Mouse (Mus musculus): ENCODE results near the gene Gm43191. TPM values are rescaled to one million over a fixed set of nuclear protein-coding genes. Genes with fewer than 3 reads are reported as not detected.

Gene Gm43191
- total and polyA plus RNA-seq, 3 experiments = 0.39 TPM; not detected in 2

DNA sequence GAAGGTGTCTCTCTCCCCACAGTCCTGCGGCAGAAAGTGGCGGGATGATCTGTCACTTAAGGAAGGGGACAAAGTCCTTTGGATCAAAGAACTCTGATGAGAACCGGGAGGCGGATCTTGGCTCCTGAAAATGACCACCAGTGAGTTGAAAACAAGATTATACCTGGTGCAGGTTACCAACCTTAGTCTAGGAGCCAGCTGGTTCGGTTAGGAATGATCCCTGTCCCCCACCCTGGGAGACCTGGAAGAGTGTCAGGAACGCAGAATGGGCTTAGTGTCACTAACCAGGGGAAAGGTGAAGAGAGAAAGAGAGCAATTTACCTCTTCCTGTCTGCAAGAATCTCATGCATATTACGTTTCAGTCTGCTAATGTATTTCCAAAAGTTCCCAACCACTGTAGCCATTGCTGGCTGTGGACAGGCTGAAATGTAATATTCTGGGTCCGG lies 31.4 kb upstream of the Gm43191 start, which contains the start of gene Slc35a3 (continued):
- TF ChIP-seq ZNF384 (IDR thresholded peaks at IDR 0.05; ENCODE audit: low read depth, low read length) (no peak), CTCF (IDR thresholded peaks at IDR 0.05 in 2 of 3, conservative IDR thresholded peaks at IDR 0.05 in 1 of 3; ENCODE audit: control insufficient read depth in 1 of 3, insufficient read depth in 1 of 3, low read depth in 2 of 3, low read length in 3 of 3, poor library complexity in 1 of 3, severe bottlenecking in 1 of 3) (no peak), CHD2 (IDR thresholded peaks at IDR 0.05; ENCODE audit: low read length) (no peak), ETS1 (IDR thresholded peaks at IDR 0.05; ENCODE audit: low read depth, low read length) (no peak), MEF2A (IDR thresholded peaks at IDR 0.05; ENCODE audit: extremely low read depth, insufficient replicate concordance, low read depth, low read length, poor library complexity, severe bottlenecking) (no peak), NELFE (IDR thresholded peaks at IDR 0.05; ENCODE audit: low read depth, low read length) (no peak)

DNA sequence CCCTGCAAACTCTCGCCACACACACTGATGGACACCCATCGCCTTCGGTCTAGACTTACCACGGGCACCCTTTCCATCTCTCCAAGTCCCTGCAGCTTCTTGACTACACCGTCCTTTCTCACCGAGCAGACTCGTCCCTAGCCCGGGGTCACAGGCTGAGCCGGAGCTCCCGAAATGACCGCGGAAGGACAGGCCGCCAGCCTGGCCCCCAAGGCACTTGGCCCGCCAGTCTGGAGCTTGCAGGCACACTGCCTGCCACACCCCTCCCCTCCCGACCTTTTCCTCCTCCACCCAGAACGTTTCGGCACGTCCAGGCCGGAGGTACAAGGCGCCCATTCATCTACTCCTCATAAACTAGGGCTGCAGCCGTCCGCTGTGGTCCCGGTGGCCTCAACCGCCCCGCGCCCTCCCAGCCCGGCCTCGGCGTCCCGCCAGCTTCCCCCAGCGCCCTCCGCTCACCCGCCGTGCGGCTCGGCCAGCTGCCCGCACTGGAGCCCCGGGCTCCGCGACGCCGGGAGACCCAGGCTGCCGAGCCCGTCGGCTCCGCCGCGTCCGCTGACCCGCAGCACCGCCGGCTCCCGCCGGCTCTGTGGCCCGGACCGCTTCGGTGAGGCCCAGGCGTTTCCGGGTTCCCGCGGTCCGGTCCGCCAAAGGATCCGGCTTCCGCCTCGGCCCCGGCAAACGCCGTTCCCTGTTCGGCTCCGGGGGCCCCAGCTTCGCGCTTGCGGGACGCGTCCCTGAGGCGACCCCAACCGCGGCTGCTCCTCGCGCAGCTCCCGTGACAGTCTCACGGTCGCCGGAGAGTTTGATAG lies 30.8 kb upstream of the Gm43191 start:
- Histone ChIP-seq H3K27me3 (ENCODE audit: control insufficient read depth in 1 of 2, insufficient read depth in 2 of 2, low read length in 2 of 2) (no peaks in the 10 kb centered on the region), H3K4me1 (ENCODE audit: control insufficient read depth in 1 of 2, insufficient read depth in 2 of 2, low read length in 2 of 2) (peaks cover 4 to 17% of the 10 kb centered on the region in 2 experiments; a peak in 3 of 4 replicates), H3K9ac (ENCODE audit: control insufficient read depth, low read depth, low read length, poor library complexity, severe bottlenecking) (peak overlapping the region; percentile 94), H3K79me2 (ENCODE audit: control insufficient read depth, insufficient read depth, low read length, poor library complexity) (peaks cover 26% of the 10 kb centered on the region), H3K27ac (ENCODE audit: control insufficient read depth, low read depth, low read length) (peak overlapping the region; percentile 36), H3K9me3 (replicated peaks; ENCODE audit: insufficient read depth, low read length) (no peaks in the 10 kb centered on the region), H3K4me3 (ENCODE audit: control insufficient read depth in 1 of 2, insufficient read depth in 1 of 2, low read depth in 2 of 2, low read length in 2 of 2) (peak overlapping the region; percentile 92 to 93), H3K36me3 (ENCODE audit: control insufficient read depth in 1 of 2, insufficient read depth in 2 of 2, low read length in 2 of 2) (peaks cover 2 to 10% of the 10 kb centered on the region in 2 experiments; a peak in 2 of 4 replicates)
- peak; percentile 81 for DNase-seq (ENCODE audit: low read depth, low spot score)
- TF ChIP-seq TCF12 (IDR thresholded peaks at IDR 0.05; ENCODE audit: low read depth, low read length) = peak; percentile 64
- no peak for TF ChIP-seq MEF2A (IDR thresholded peaks at IDR 0.05; ENCODE audit: extremely low read depth, insufficient replicate concordance, low read depth, low read length, poor library complexity, severe bottlenecking)
- no peak for TF ChIP-seq MYC (IDR thresholded peaks at IDR 0.05; ENCODE audit: low read depth, low read length)
- no peak for TF ChIP-seq MAFK (IDR thresholded peaks at IDR 0.05; ENCODE audit: borderline replicate concordance, low read depth, low read length)
- TF ChIP-seq TAL1 (IDR thresholded peaks at IDR 0.05; ENCODE audit: low read length) = no peak
- no peak for TF ChIP-seq ZKSCAN1 (IDR thresholded peaks at IDR 0.05; ENCODE audit: low read depth, low read length)
- 0 out of 2 replicates have a peak, but pooled peaks have one; percentile 34 for TF ChIP-seq NRF1 (IDR thresholded peaks at IDR 0.05; ENCODE audit: insufficient read depth, low read depth, low read length, poor library complexity, severe bottlenecking)
- no peak for TF ChIP-seq CTCF (IDR thresholded peaks at IDR 0.05 in 2 of 3, conservative IDR thresholded peaks at IDR 0.05 in 1 of 3; ENCODE audit: control insufficient read depth in 1 of 3, insufficient read depth in 1 of 3, low read depth in 2 of 3, low read length in 3 of 3, poor library complexity in 1 of 3, severe bottlenecking in 1 of 3)
- 0 out of 2 replicates have a peak, but pooled peaks have one; percentile 30 for TF ChIP-seq USF1 (IDR thresholded peaks at IDR 0.05; ENCODE audit: low read depth, low read length)
- TF ChIP-seq POLR2AphosphoS2 (IDR thresholded peaks at IDR 0.05; ENCODE audit: low read length) = 0 out of 2 replicates have a peak, but pooled peaks have one; percentile 31
- TF ChIP-seq NELFE (IDR thresholded peaks at IDR 0.05; ENCODE audit: low read depth, low read length) = peak; percentile 75
- no peak; the same call in 1 of the 2 replicates for TF ChIP-seq KAT2A (conservative IDR thresholded peaks at IDR 0.05; ENCODE audit: low read depth, low read length)
- TF ChIP-seq USF2 (IDR thresholded peaks at IDR 0.05; ENCODE audit: borderline replicate concordance in 1 of 2, insufficient read depth in 1 of 2, low read depth in 1 of 2, low read length in 2 of 2) = no peak
- TF ChIP-seq E2F4 (IDR thresholded peaks at IDR 0.05; ENCODE audit: borderline replicate concordance, low read depth, low read length) = no peak; the same call in 1 of the 2 replicates
- TF ChIP-seq JUND (IDR thresholded peaks at IDR 0.05; ENCODE audit: low read depth, low read length) = no peak
- no peak for TF ChIP-seq BHLHE40 (IDR thresholded peaks at IDR 0.05; ENCODE audit: borderline replicate concordance, low read depth, low read length)
- no peak for TF ChIP-seq SMC3 (IDR thresholded peaks at IDR 0.05; ENCODE audit: low read depth, low read length)
- 0 out of 2 replicates have a peak, but pooled peaks have one; percentile 71 for TF ChIP-seq UBTF (IDR thresholded peaks at IDR 0.05; ENCODE audit: borderline replicate concordance, insufficient read depth, low read depth, low read length)
- TF ChIP-seq CHD2 (IDR thresholded peaks at IDR 0.05; ENCODE audit: low read length) = no peak
- TF ChIP-seq RAD21 (IDR thresholded peaks at IDR 0.05; ENCODE audit: low read depth, low read length) = no peak
- no peak for TF ChIP-seq ZC3H11A (IDR thresholded peaks at IDR 0.05; ENCODE audit: low read depth, low read length)
- TF ChIP-seq TBP (IDR thresholded peaks at IDR 0.05; ENCODE audit: low read depth, low read length) = peak; percentile 46; the same call in 1 of the 2 replicates
- TF ChIP-seq CHD1 (IDR thresholded peaks at IDR 0.05; ENCODE audit: low read depth, low read length) = 0 out of 2 replicates have a peak, but pooled peaks have one; percentile 29
- TF ChIP-seq SIN3A (IDR thresholded peaks at IDR 0.05; ENCODE audit: low read length) = peak; percentile 88
- no peak for TF ChIP-seq MYB (IDR thresholded peaks at IDR 0.05; ENCODE audit: low read depth, low read length)
- no peak for TF ChIP-seq MAZ (IDR thresholded peaks at IDR 0.05; ENCODE audit: low read depth, low read length)
- peak; percentile 74 to 79; a peak in 3 of 4 replicates for TF ChIP-seq POLR2A (IDR thresholded peaks at IDR 0.05; ENCODE audit: control insufficient read depth in 1 of 2, insufficient read depth in 1 of 2, low read depth in 1 of 2, low read length in 2 of 2, poor library complexity in 1 of 2)
- TF ChIP-seq ZNF384 (IDR thresholded peaks at IDR 0.05; ENCODE audit: low read depth, low read length) = no peak
- 0 out of 2 replicates have a peak, but pooled peaks have one; percentile 31 for TF ChIP-seq RCOR1 (IDR thresholded peaks at IDR 0.05; ENCODE audit: low read depth, low read length)

Measured in MEL (cell line).